ENCODE assay signal across 9 mouse cellular contexts in the genomic region with DNA sequence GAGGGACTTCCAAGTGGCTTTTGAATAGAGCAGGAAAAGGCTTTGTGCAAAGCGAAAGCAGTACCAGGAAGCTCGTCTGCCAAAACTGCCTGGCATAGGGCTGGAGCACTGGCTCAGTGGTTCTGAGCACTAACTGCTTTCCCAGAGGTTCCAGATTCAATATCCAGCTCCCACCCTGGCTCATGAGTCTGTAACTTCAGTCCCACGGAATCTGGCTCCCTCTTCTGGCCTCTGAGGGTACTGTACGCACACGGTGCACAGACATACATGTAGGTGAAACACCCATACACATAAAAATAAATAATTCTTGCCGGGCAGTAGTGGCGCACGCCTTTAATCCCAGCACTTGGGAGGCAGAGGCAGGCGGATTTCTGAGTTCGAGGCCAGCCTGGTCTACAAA. TPM values are rescaled to one million over a fixed set of nuclear protein-coding genes. Genes with fewer than 3 reads are reported as not detected.
A peak's percentile ranks its signal among the peaks of the same experiment; 100 is the strongest.
DNase-seq lines count a peak whose midpoint lies in the region; ATAC-seq lines count a peak whose summit lies in the region.
"Had no signal": no experiment of that assay in that cellular context is flagged by ENCODE, and none has a peak within 500 bp of the region (broad histone marks: within the 10 kb centered on the region; RNA-seq: fewer than 3 reads in every experiment).

No protein-coding gene starts in this region.

- no peak for ATAC-seq in intestine, embryonic 14.5 days (replicated peaks; ENCODE audit: low FRiP score, low TSS enrichment, low read depth)
- no peak for ATAC-seq in intestine, embryonic 16.5 days
- ATAC-seq in embryonic facial prominence, embryonic 11.5 days (replicated peaks; ENCODE audit: insufficient number of reproducible peaks, low FRiP score, low TSS enrichment, low read depth), result no peak

- H3K27ac ChIP-seq in intestine, embryonic 14.5 days (ENCODE audit: low read depth), result no peak overlapping the region
- no peak overlapping the region for H3K27ac ChIP-seq in intestine, embryonic 16.5 days (ENCODE audit: low read length)
- H3K27ac ChIP-seq in embryonic facial prominence, embryonic 11.5 days (replicated peaks; ENCODE audit: low read depth, low read length), result no peak overlapping the region
- H3K27ac ChIP-seq: embryonic facial prominence, embryonic 15.5 days had no signal

- WGBS in intestine, embryonic 14.5 days, result 82% methylated on average over 10 of the region's 10 CpGs
- WGBS in intestine, embryonic 16.5 days, result 77% methylated on average over 10 of the region's 10 CpGs
- WGBS in embryonic facial prominence, embryonic 11.5 days, result 76% methylated on average over 10 of the region's 10 CpGs

- DNase-seq in intestine, embryonic 14.5 days (ENCODE audit: low spot score), result peak; percentile 73
- peak; percentile 53 for DNase-seq in A20 (ENCODE audit: low read depth, low spot score)
- DNase-seq in NIH3T3 (ENCODE audit: low read depth), result peak; percentile 70
- peak; percentile 66 for DNase-seq in embryonic facial prominence, embryonic 11.5 days (ENCODE audit: low spot score)
- peak; percentile 35 to 72 for DNase-seq in kidney, postnatal 36 days
- peak; percentile 67 for DNase-seq in retina, embryonic 14.5 days (ENCODE audit: low spot score)
- DNase-seq in urinary bladder, postnatal 10 days (ENCODE audit: low spot score), result no peak

- H3K36me3 ChIP-seq in intestine, embryonic 14.5 days (ENCODE audit: control insufficient read depth, insufficient read depth, low read length), result no peaks in the 10 kb centered on the region
- H3K36me3 ChIP-seq in intestine, embryonic 16.5 days (ENCODE audit: control insufficient read depth, insufficient read depth, low read length), result no peaks in the 10 kb centered on the region
- no peaks in the 10 kb centered on the region for H3K36me3 ChIP-seq in embryonic facial prominence, embryonic 11.5 days (replicated peaks; ENCODE audit: control insufficient read depth, insufficient read depth, low read depth, low read length)
- H3K36me3 ChIP-seq: embryonic facial prominence, embryonic 15.5 days had no signal

- H3K4me3 ChIP-seq in intestine, embryonic 14.5 days (ENCODE audit: low read depth, low read length), result no peak overlapping the region
- H3K4me3 ChIP-seq in intestine, embryonic 16.5 days (ENCODE audit: low read length), result no peak overlapping the region
- no peak overlapping the region for H3K4me3 ChIP-seq in embryonic facial prominence, embryonic 11.5 days (ENCODE audit: low read depth, low read length)
- H3K4me3 ChIP-seq: embryonic facial prominence, embryonic 15.5 days had no signal

- H3K27me3 ChIP-seq in intestine, embryonic 14.5 days (replicated peaks; ENCODE audit: control insufficient read depth, insufficient read depth, low read length), result no peaks in the 10 kb centered on the region
- no peaks in the 10 kb centered on the region for H3K27me3 ChIP-seq in intestine, embryonic 16.5 days (replicated peaks; ENCODE audit: control insufficient read depth, insufficient read depth, low read length)
- H3K27me3 ChIP-seq in embryonic facial prominence, embryonic 11.5 days (ENCODE audit: control insufficient read depth, insufficient read depth, low read length), result no peaks in the 10 kb centered on the region
- H3K27me3 ChIP-seq: embryonic facial prominence, embryonic 15.5 days had no signal

- H3K4me1 ChIP-seq in intestine, embryonic 14.5 days (replicated peaks; ENCODE audit: control insufficient read depth, insufficient read depth, low read length), result no peaks in the 10 kb centered on the region
- no peaks in the 10 kb centered on the region for H3K4me1 ChIP-seq in intestine, embryonic 16.5 days (ENCODE audit: control insufficient read depth, insufficient read depth, low read length)
- H3K4me1 ChIP-seq in embryonic facial prominence, embryonic 11.5 days (ENCODE audit: control insufficient read depth, insufficient read depth, low read length), result no peaks in the 10 kb centered on the region

- H3K9me3 ChIP-seq in intestine, embryonic 14.5 days (ENCODE audit: control insufficient read depth, low read length), result no peaks in the 10 kb centered on the region
- 0 out of 2 replicates have a peak, but pooled peaks cover 5% of the 10 kb centered on the region for H3K9me3 ChIP-seq in intestine, embryonic 16.5 days (ENCODE audit: control insufficient read depth, low read length)
- no peaks in the 10 kb centered on the region for H3K9me3 ChIP-seq in embryonic facial prominence, embryonic 11.5 days (replicated peaks; ENCODE audit: control insufficient read depth, low read length)
- H3K9me3 ChIP-seq: embryonic facial prominence, embryonic 15.5 days had no signal

- no peak overlapping the region for H3K4me2 ChIP-seq in intestine, embryonic 14.5 days (ENCODE audit: low read length)
- H3K4me2 ChIP-seq in intestine, embryonic 16.5 days (ENCODE audit: low read depth, low read length), result no peak overlapping the region
- no peak overlapping the region for H3K4me2 ChIP-seq in embryonic facial prominence, embryonic 11.5 days (ENCODE audit: low read depth, low read length)
- H3K4me2 ChIP-seq: embryonic facial prominence, embryonic 15.5 days had no signal

- no peak overlapping the region for H3K9ac ChIP-seq in intestine, embryonic 14.5 days (ENCODE audit: low read length)
- no peak overlapping the region for H3K9ac ChIP-seq in intestine, embryonic 16.5 days (ENCODE audit: low read depth, low read length)
- H3K9ac ChIP-seq in embryonic facial prominence, embryonic 11.5 days (replicated peaks; ENCODE audit: low read length), result no peak overlapping the region
- H3K9ac ChIP-seq: embryonic facial prominence, embryonic 15.5 days had no signal

RNA-seq across cellular contexts. Expression of a gene that starts 37.4 kb away (rescaled TPM):
- polyA plus RNA-seq in intestine, embryonic 14.5 days (2014; fragmentation: Nextera tagmentation; extraction: Ambion mirVana), result 31.3 TPM in 2 replicates
- polyA plus RNA-seq in intestine, embryonic 16.5 days (2015; fragmentation: Nextera tagmentation; extraction: Ambion mirVana), result 10.5 and 13.2 TPM in 2 replicates
- 26.4 and 31.0 TPM in 2 replicates for polyA plus RNA-seq in embryonic facial prominence, embryonic 11.5 days (2014; fragmentation: Nextera tagmentation; extraction: Ambion mirVana)

RNA-seq across cellular contexts. Expression of a gene that starts 40.3 kb away (rescaled TPM):
- polyA plus RNA-seq in intestine, embryonic 14.5 days (2014; fragmentation: Nextera tagmentation; extraction: Ambion mirVana), result 10.3 and 10.8 TPM in 2 replicates
- polyA plus RNA-seq in intestine, embryonic 16.5 days (2015; fragmentation: Nextera tagmentation; extraction: Ambion mirVana), result 7.7 and 10.3 TPM in 2 replicates
- polyA plus RNA-seq in embryonic facial prominence, embryonic 11.5 days (2014; fragmentation: Nextera tagmentation; extraction: Ambion mirVana), result 7.6 and 8.4 TPM in 2 replicates

RNA-seq across cellular contexts. Expression of a gene that starts 51.7 kb away (rescaled TPM):
- polyA plus RNA-seq in intestine, embryonic 14.5 days (2014; fragmentation: Nextera tagmentation; extraction: Ambion mirVana), result 15,561 and 16,510 TPM in 2 replicates
- polyA plus RNA-seq in intestine, embryonic 16.5 days (2015; fragmentation: Nextera tagmentation; extraction: Ambion mirVana), result 14,111 and 16,287 TPM in 2 replicates
- 16,388 and 16,949 TPM in 2 replicates for polyA plus RNA-seq in embryonic facial prominence, embryonic 11.5 days (2014; fragmentation: Nextera tagmentation; extraction: Ambion mirVana)
